Mouse (Mus musculus): ENCODE measurements at regions not wholly inside any gene's neighbourhood (a gene's known extent, or its start where the extent isn't known, plus 50 kb on each side); places are given as distances from the start of the nearest gene placed in this dataset.

- 10% methylated on average over 2 of the region's 2 CpGs for WGBS
- ATAC-seq: peak; percentile 80
- H3K27me3 ChIP-seq (replicated peaks; ENCODE audit: control insufficient read depth, insufficient read depth, low read length): peaks cover 27% of the 10 kb centered on the region
These were observed 221.1 kb upstream of the Sox14 start for GRCm38 (mm10) chr9:100097028-100097427.

GRCm38 (mm10) chr9:100095559-100095959 is 219.6 kb upstream of the Sox14 start:
- peak; percentile 20; the same call in 1 of the 2 replicates for ATAC-seq
- no peaks in the 10 kb centered on the region for H3K36me3 ChIP-seq (ENCODE audit: control insufficient read depth, insufficient read depth)
- 3% methylated on average over 7 of the region's 7 CpGs for WGBS
- no peaks in the 10 kb centered on the region for H3K9me3 ChIP-seq (ENCODE audit: control insufficient read depth, low read length)
- H3K4me1 ChIP-seq (replicated peaks; ENCODE audit: control insufficient read depth, insufficient read depth, low read length): 0 out of 2 replicates have a peak, but pooled peaks cover 2% of the 10 kb centered on the region
- no peak overlapping the region for H3K4me2 ChIP-seq (ENCODE audit: low read length)
- no peak overlapping the region for H3K4me3 ChIP-seq (replicated peaks; ENCODE audit: low read length)
- H3K27ac ChIP-seq (ENCODE audit: low read length): no peak overlapping the region
- H3K9ac ChIP-seq (replicated peaks; ENCODE audit: low read depth, low read length): no peak overlapping the region
- H3K27me3 ChIP-seq (replicated peaks; ENCODE audit: control insufficient read depth, insufficient read depth, low read length): peaks cover 20% of the 10 kb centered on the region

More at GRCm38 (mm10) chr9:100097028-100097427, 221.1 kb upstream of the Sox14 start:
- Histone ChIP-seq H3K27ac (ENCODE audit: low read length) (no peak overlapping the region), H3K4me1 (replicated peaks; ENCODE audit: control insufficient read depth, insufficient read depth, low read length) (0 out of 2 replicates have a peak, but pooled peaks cover 2% of the 10 kb centered on the region), H3K4me3 (replicated peaks; ENCODE audit: low read length) (no peak overlapping the region), H3K9me3 (ENCODE audit: control insufficient read depth, low read length) (no peaks in the 10 kb centered on the region), H3K9ac (replicated peaks; ENCODE audit: low read depth, low read length) (no peak overlapping the region), H3K36me3 (ENCODE audit: control insufficient read depth, insufficient read depth) (no peaks in the 10 kb centered on the region), H3K4me2 (ENCODE audit: low read length) (no peak overlapping the region)

GRCm38 (mm10) chr9:100094956-100095558 is 219.1 kb upstream of the Sox14 start:
- Histone ChIP-seq H3K4me1 (replicated peaks; ENCODE audit: control insufficient read depth, insufficient read depth, low read length) (0 out of 2 replicates have a peak, but pooled peaks cover 2% of the 10 kb centered on the region), H3K27ac (ENCODE audit: low read length) (no peak overlapping the region), H3K4me2 (ENCODE audit: low read length) (no peak overlapping the region), H3K9me3 (ENCODE audit: control insufficient read depth, low read length) (no peaks in the 10 kb centered on the region), H3K4me3 (replicated peaks; ENCODE audit: low read length) (no peak overlapping the region), H3K36me3 (ENCODE audit: control insufficient read depth, insufficient read depth) (no peaks in the 10 kb centered on the region), H3K27me3 (replicated peaks; ENCODE audit: control insufficient read depth, insufficient read depth, low read length) (peaks cover 17% of the 10 kb centered on the region), H3K9ac (replicated peaks; ENCODE audit: low read depth, low read length) (no peak overlapping the region)
- WGBS: 47% methylated on average over 6 of the region's 6 CpGs
- ATAC-seq: no peak

- ATAC-seq: no peak
These were observed 195.2 kb upstream of the Sox14 start for GRCm38 (mm10) chr9:100071141-100071540.

GRCm38 (mm10) chr9:100058541-100058940 is 182.6 kb upstream of the Sox14 start:
- no peak overlapping the region for H3K4me3 ChIP-seq (replicated peaks; ENCODE audit: low read length)
- no peaks in the 10 kb centered on the region for H3K36me3 ChIP-seq (ENCODE audit: control insufficient read depth, insufficient read depth)
- no peaks in the 10 kb centered on the region for H3K4me1 ChIP-seq (replicated peaks; ENCODE audit: control insufficient read depth, insufficient read depth, low read length)
- ATAC-seq: no peak
- no peak overlapping the region for H3K4me2 ChIP-seq (ENCODE audit: low read length)
- H3K27me3 ChIP-seq (replicated peaks; ENCODE audit: control insufficient read depth, insufficient read depth, low read length): no peaks in the 10 kb centered on the region
- no peak overlapping the region for H3K27ac ChIP-seq (ENCODE audit: low read length)
- H3K9me3 ChIP-seq (ENCODE audit: control insufficient read depth, low read length): no peaks in the 10 kb centered on the region
- H3K9ac ChIP-seq (replicated peaks; ENCODE audit: low read depth, low read length): no peak overlapping the region
- WGBS: 78% methylated on average over 1 of the region's 1 CpGs

More at GRCm38 (mm10) chr9:100071141-100071540, 195.2 kb upstream of the Sox14 start:
- Histone ChIP-seq H3K4me2 (ENCODE audit: low read length) (no peak overlapping the region), H3K27me3 (replicated peaks; ENCODE audit: control insufficient read depth, insufficient read depth, low read length) (no peaks in the 10 kb centered on the region), H3K4me1 (replicated peaks; ENCODE audit: control insufficient read depth, insufficient read depth, low read length) (no peaks in the 10 kb centered on the region), H3K4me3 (replicated peaks; ENCODE audit: low read length) (no peak overlapping the region), H3K9me3 (ENCODE audit: control insufficient read depth, low read length) (no peaks in the 10 kb centered on the region), H3K36me3 (ENCODE audit: control insufficient read depth, insufficient read depth) (no peaks in the 10 kb centered on the region), H3K9ac (replicated peaks; ENCODE audit: low read depth, low read length) (no peak overlapping the region), H3K27ac (ENCODE audit: low read length) (no peak overlapping the region)
- WGBS: 91% methylated on average over 5 of the region's 5 CpGs

- Histone ChIP-seq H3K9ac (replicated peaks; ENCODE audit: low read depth, low read length) (no peak overlapping the region), H3K27ac (ENCODE audit: low read length) (no peak overlapping the region), H3K4me2 (ENCODE audit: low read length) (peak overlapping the region; percentile 25; the same call in 1 of the 2 replicates), H3K4me1 (replicated peaks; ENCODE audit: control insufficient read depth, insufficient read depth, low read length) (peaks cover 3% of the 10 kb centered on the region; the same call in 1 of the 2 replicates), H3K27me3 (replicated peaks; ENCODE audit: control insufficient read depth, insufficient read depth, low read length) (no peaks in the 10 kb centered on the region), H3K36me3 (ENCODE audit: control insufficient read depth, insufficient read depth) (no peaks in the 10 kb centered on the region), H3K4me3 (replicated peaks; ENCODE audit: low read length) (no peak overlapping the region), H3K9me3 (ENCODE audit: control insufficient read depth, low read length) (0 out of 2 replicates have a peak, but pooled peaks cover 2% of the 10 kb centered on the region)
- 11% methylated on average over 13 of the region's 13 CpGs for WGBS
- no peak for ATAC-seq
These were observed 170.3 kb upstream of the Sox14 start for GRCm38 (mm10) chr9:100046213-100046807.

- Histone ChIP-seq H3K27ac (ENCODE audit: low read length) (no peak overlapping the region), H3K27me3 (replicated peaks; ENCODE audit: control insufficient read depth, insufficient read depth, low read length) (no peaks in the 10 kb centered on the region), H3K4me2 (ENCODE audit: low read length) (no peak overlapping the region), H3K4me3 (replicated peaks; ENCODE audit: low read length) (no peak overlapping the region), H3K36me3 (ENCODE audit: control insufficient read depth, insufficient read depth) (no peaks in the 10 kb centered on the region), H3K9ac (replicated peaks; ENCODE audit: low read depth, low read length) (no peak overlapping the region), H3K4me1 (replicated peaks; ENCODE audit: control insufficient read depth, insufficient read depth, low read length) (peaks cover 3% of the 10 kb centered on the region; the same call in 1 of the 2 replicates), H3K9me3 (ENCODE audit: control insufficient read depth, low read length) (0 out of 2 replicates have a peak, but pooled peaks cover 2% of the 10 kb centered on the region)
- 26% methylated on average over 5 of the region's 5 CpGs for whole genome bisulfite sequencing
- no peak for ATAC-seq
These were observed 169.7 kb upstream of the Sox14 start for GRCm38 (mm10) chr9:100045636-100046035.

- Histone ChIP-seq H3K4me3 (replicated peaks; ENCODE audit: low read length) (no peak overlapping the region), H3K4me1 (replicated peaks; ENCODE audit: control insufficient read depth, insufficient read depth, low read length) (peaks cover 3% of the 10 kb centered on the region; the same call in 1 of the 2 replicates), H3K36me3 (ENCODE audit: control insufficient read depth, insufficient read depth) (no peaks in the 10 kb centered on the region), H3K4me2 (ENCODE audit: low read length) (peak overlapping the region; percentile 25; the same call in 1 of the 2 replicates), H3K27ac (ENCODE audit: low read length) (no peak overlapping the region), H3K9ac (replicated peaks; ENCODE audit: low read depth, low read length) (no peak overlapping the region), H3K9me3 (ENCODE audit: control insufficient read depth, low read length) (no peaks in the 10 kb centered on the region), H3K27me3 (replicated peaks; ENCODE audit: control insufficient read depth, insufficient read depth, low read length) (no peaks in the 10 kb centered on the region)
- peak; percentile 47; the same call in 1 of the 2 replicates for ATAC-seq
- whole genome bisulfite sequencing: 37% methylated on average over 6 of the region's 6 CpGs
These were observed 165.8 kb upstream of the Sox14 start for GRCm38 (mm10) chr9:100041776-100042175.

- 61% methylated on average over 5 of the region's 5 CpGs for WGBS
These were observed 147.7 kb upstream of the Sox14 start for GRCm38 (mm10) chr9:100023641-100024040.

More at GRCm38 (mm10) chr9:100023641-100024040, 147.7 kb upstream of the Sox14 start:
- ATAC-seq: no peak
- Histone ChIP-seq H3K4me1 (replicated peaks; ENCODE audit: control insufficient read depth, insufficient read depth, low read length) (no peaks in the 10 kb centered on the region), H3K4me3 (replicated peaks; ENCODE audit: low read length) (no peak overlapping the region), H3K9ac (replicated peaks; ENCODE audit: low read depth, low read length) (no peak overlapping the region), H3K36me3 (ENCODE audit: control insufficient read depth, insufficient read depth) (no peaks in the 10 kb centered on the region), H3K27me3 (replicated peaks; ENCODE audit: control insufficient read depth, insufficient read depth, low read length) (no peaks in the 10 kb centered on the region), H3K9me3 (ENCODE audit: control insufficient read depth, low read length) (no peaks in the 10 kb centered on the region), H3K27ac (ENCODE audit: low read length) (no peak overlapping the region), H3K4me2 (ENCODE audit: low read length) (no peak overlapping the region)
